Mouse (Mus musculus) heart, postnatal 10 days (tissue): ENCODE results near the gene Zfp866. TPM values are rescaled to one million over a fixed set of nuclear protein-coding genes. Genes with fewer than 3 reads are reported as not detected.

Source experiments
- DNase-seq, 2 experiments: peaks; one replicate each; pipeline ENCODE4 v3.0.0; 2021
- intact Hi-C: fragments of 180-260 bp; cut with DNase I; formaldehyde crosslinking; loops from one replicate; pipeline ENCODE4 v1.15.1; 2025
- total RNA-seq, 2 experiments: library from RNA; stranded (reverse); gene quantifications; 2 replicates each; pipeline ENCODE4 v1.2.3; 2021

Zfp866 gene
- 10 to 100 TPM; 16.5 to 21.2 TPM for total RNA-seq

DNA sequence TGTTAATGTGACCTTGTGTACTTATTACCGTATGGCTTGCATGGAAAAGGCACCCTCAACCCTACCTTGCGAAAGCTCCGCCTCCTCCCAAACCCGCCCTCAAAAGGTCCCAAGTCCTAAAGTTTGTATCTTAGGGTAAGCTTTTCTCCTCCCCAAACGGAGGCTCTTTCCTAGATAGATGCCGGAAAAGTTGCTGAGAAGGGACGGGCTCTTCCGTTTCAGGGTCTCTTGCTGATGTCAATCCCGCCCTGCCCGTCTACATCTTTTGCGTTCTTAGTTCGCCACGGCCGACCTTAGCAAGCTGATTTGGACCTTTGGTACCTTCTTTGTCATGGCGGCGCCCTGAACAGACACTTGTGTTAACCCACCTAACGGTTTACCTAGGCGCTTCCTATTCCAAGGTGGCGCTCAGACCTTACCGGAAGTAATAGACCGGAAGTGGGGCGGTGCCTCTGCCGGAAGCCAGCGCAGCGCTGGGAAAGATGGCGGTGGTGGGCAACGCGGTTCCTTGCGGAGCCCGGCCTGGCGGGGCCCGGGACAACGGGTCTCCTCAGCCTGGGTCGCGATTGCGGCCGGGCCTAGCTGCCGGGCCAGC is at the start of gene Zfp866, which contains the start of gene Atp13a1:
Gene Zfp866 (minus strand): TSS at position 406 of the 595 bp plus-strand sequence.
Gene Atp13a1 (plus strand): TSS at position 391 of the 595 bp plus-strand sequence.
- intact Hi-C loops, result loop anchor here (1.0 to 5.0 kb wide), 2 partner anchors 75 to 164 kb away; partner anchors contain the start of gene Zfp868
- peak; percentile 93 to 94 for DNase-seq

DNA sequence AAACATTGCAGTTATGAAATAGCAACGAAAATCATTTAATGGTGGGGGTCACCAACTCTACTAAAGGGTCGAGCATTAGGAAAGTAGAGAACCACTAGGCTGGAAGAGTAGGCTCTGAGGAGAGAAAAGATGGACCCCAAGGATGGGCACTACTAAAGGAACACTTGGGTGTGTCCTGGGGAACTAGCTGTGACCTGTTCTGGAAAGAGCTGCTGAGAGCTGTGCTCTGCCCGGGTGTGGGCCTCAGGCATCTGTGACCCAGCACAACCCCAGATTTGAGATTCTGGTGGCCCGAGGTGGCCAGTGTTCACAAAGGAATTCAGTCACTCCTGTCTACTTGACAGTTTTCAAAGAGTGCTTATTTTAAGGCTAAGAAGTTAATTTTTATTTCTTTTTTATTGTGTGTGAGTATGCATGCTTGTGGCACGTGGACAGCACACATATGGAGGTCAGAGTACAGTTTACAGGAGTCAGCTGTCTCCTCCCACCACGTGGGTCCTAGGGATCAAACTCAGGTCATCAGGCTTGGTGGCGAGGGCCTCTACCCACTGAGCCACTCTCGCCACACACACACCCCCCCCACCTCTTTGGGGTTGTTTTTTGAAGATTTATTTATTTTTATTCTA is 46.2 kb upstream of the Zfp866 start:
- intact Hi-C loops, result loop anchor here (2.0 kb wide), 1 partner anchor 26 kb away; no protein-coding TSS in a partner anchor
- DNase-seq, result no peak

- intact Hi-C loops, result no loop called here
- DNase-seq, result peak; percentile 86 to 87
These were observed 41.4 kb upstream of the Zfp866 start, which contains the start of gene Pbx4 for GRCm38 (mm10) chr8:69832298-69832853. TSS of gene Pbx4 (plus strand) at chr8:69832491.

DNA sequence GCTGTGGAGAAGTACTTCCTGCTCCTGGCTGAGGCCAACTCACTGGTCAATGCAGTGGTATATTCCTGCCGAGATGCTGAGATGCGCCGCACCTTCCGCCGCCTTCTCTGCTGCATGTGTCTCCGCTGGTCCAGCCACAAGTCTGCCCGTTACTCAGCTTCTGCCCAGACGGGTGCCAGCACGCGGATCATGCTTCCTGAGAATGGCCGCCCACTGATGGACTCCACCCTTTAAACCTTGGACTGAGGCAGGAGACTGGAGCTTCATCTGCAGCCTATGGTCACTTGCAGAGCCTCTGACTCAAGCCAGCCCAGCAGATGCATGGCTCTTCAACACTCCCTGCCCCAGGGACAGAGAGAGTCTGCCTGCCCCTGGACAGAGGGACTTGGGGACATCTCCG is 35.4 kb upstream of the Zfp866 start:
- intact Hi-C loops, result no loop called here
- DNase-seq, result no peak

DNA sequence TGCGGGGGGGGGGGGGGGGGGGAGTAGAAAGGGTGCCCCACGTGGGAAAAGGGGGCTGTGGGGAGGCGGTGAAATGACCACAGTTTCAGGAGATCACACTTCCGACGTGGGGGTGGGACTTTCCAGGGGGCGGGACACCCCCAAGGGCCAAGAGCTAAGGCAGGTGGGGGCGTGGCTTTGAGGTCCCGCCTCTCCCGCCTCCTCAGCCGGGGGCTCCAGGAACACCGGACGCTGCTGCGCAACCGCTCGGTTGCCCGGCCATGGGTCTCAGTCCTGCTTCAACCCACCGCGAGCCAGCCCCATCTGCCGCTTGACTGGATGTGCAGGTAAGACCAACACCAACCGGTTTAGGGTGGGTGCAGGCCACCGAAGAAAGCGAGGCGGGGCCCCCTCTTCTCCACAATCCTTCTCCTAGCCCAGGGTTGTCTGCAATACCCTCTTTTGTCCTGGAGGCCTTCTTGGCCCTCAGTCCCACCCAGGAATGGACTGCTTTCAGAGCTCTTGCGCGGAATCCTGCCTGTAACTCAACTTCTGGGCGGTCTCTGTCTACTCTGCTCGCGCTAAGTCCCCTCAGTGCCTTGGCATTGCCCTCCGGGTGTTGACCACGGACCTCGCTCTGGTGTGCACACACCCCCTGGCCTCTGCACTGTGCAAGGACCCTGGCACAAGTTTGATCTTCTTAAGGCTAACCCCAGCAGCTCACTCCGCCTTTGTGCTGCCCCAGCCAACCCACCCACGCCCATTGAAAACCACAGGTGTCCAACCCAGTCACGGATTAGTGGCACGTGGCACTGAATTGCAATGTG is 31.6 kb upstream of the Zfp866 start, which contains the start of gene Lpar2:
Gene Lpar2 (plus strand): TSS at position 44 of the 806 bp plus-strand sequence.
- peak; percentile 30 to 31 for DNase-seq
- intact Hi-C loops, result no loop called here

- intact Hi-C loops, result no loop called here
- DNase-seq, result peak; percentile 18 to 27
These were observed 31.0 kb upstream of the Zfp866 start for GRCm38 (mm10) chr8:69821971-69822385.

GRCm38 (mm10) chr8:69820466-69820865 is 29.5 kb upstream of the Zfp866 start:
- intact Hi-C loops, result no loop called here
- no peak for DNase-seq

DNA sequence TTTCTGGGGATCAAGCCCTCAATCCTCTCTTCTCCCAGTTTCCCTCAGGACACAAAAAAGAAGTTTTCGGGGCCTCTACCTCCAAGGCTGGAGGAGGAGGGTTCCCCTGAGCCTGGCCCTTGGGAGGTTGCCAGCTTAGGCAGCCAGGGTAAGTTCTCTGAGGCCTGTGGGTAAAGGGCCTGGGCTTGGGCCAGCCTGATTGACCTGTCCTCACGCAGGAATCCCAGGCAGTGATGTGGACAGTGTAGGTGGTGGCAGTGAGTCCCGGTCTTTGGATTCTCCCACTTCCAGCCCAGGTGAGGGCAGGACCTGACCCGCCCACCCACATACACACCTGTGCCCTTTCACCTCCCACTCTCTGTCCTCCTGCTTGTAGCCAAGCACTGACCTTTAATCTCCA is 24.4 kb upstream of the Zfp866 start:
- no peak for DNase-seq
- intact Hi-C loops, result no loop called here

- DNase-seq, result no peak
- intact Hi-C loops, result no loop called here
These were observed 23.9 kb upstream of the Zfp866 start for GRCm38 (mm10) chr8:69814881-69815280.

GRCm38 (mm10) chr8:69809820-69810219 is 18.8 kb upstream of the Zfp866 start:
- no peak for DNase-seq
- intact Hi-C loops, result no loop called here

DNA sequence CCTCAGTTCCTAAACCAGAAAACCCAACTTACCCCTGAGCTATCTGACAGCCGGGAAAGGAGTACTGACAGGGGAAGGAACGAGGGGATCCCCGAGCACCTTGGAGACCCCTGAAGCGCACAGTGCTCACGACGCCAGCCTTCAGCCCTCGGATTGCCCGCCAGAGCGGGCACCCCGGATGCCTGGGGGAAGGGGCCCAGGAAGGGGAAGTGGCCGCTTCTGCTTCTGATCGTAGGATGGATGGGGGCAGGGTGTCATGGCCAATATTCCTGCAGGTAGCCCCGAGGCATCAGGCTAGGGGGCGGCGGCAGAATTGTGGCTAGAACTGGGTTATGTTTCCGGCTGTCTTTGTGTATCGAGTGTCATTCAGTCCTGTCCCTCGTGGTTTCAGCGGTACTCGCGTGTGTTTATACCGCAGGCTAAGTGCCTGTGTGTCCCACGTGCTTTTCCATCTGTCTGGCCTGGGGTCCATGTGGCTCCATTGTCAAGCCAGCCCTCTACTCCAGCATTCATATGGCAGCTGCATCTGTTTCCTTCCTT is 18.0 kb upstream of the Zfp866 start:
- intact Hi-C loops, result no loop called here
- DNase-seq, result peak; percentile 22 to 33

DNA sequence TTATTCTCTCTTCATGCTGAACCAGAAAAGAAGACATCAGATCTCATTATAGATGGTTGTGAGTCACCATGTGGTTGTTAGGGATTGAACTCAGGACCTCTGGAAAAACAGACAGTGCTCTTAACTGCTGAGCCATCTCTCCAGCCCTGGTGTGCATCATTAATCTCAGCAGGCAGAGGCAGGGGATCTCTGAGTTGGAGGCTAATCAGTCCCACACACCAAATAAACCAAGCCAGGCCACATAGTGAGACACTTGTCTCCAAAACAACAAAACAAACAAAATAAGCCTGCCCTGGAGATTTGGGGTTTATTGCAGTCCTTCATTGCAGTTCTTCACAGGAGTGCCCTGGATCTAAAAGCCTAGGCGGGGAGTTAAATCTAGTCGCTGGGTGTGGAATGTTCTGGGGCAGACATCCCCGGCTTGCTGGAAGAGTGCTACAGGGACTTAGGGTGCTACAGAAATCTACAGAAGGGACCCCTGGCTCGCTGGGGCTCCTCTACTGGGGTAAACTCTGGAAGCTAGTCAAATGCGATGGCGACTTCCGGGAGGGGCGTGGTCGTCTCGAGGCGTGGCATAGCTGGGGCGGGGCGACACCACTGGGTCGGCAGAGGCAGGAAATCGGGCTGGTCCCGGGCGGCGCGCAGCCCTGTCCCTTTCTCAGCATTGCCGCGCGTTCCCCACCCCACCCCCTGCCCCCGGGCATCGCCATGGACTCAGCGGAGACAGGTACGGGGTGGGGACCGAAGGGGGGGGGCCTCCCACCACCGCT is 17.3 kb upstream of the Zfp866 start, which contains the start of gene Gmip:
Gene Gmip (plus strand): TSS at position 586 of the 770 bp plus-strand sequence.
- peak; percentile 75 to 81 for DNase-seq
- intact Hi-C loops, result no loop called here

GRCm38 (mm10) chr8:69807236-69807635 is 16.3 kb upstream of the Zfp866 start:
- intact Hi-C loops, result no loop called here

DNA sequence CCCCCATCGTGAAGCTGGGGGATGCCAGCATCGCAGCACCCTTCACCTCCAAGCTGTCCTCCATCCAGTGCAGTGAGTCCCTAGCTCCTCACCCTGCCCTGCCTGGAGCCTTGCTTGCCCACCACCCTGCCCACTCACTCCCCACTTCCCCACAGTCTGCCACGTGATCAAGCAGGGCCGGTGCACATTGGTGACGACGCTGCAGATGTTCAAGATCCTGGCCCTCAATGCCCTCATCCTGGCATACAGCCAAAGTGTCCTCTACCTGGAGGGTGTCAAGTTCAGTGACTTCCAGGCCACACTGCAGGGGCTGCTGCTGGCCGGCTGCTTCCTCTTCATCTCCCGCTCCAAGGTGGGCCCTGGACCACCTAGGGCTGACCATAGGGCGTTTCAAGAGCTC is 14.5 kb upstream of the Zfp866 start:
- DNase-seq, result no peak
- intact Hi-C loops, result no loop called here

More at GRCm38 (mm10) chr8:69807236-69807635, 16.3 kb upstream of the Zfp866 start:
- DNase-seq, result no peak

- DNase-seq, result no peak
- intact Hi-C loops, result no loop called here
These were observed 14.1 kb upstream of the Zfp866 start for GRCm38 (mm10) chr8:69805086-69805485.

DNA sequence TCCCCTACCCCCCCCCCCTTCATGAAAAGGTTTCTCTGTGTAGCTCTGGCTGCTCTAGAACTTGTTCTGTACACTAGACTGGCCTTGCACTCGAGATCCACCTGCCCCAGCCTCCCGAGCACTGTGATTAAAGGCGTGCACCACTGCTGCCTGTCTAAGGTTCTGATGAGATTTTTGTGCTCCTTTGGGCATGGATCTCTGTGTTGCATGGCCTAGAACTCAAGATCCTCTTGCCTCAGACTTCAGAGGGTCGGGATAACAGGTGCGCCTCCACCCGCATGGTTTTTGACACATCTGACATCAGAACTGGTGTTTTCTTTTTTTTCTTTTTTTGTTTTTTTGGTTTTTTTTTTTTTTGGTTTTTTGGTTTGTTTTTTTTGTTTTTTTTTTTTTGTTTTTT is 13.6 kb upstream of the Zfp866 start:
- intact Hi-C loops, result no loop called here
- DNase-seq, result no peak

DNA sequence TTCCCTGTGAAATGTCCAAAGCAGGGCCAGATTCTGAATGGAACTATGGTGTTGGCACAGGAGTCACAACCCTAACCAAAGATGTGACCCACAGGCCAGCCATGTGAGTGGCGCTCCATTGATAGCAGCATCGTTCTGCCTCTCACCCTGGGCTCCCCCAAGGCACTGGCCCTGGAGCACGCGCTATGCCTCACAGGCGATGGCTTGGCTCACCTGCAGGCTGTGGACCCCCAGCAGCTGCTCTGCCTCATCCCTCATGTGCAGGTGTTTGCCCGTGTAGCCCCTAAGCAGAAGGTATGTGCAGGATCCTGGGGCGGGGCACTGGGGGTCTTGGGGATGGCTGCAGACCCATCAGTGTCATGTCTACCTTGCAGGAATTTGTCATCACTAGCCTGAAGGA is 12.4 kb upstream of the Zfp866 start:
- intact Hi-C loops, result no loop called here
- no peak for DNase-seq

DNA sequence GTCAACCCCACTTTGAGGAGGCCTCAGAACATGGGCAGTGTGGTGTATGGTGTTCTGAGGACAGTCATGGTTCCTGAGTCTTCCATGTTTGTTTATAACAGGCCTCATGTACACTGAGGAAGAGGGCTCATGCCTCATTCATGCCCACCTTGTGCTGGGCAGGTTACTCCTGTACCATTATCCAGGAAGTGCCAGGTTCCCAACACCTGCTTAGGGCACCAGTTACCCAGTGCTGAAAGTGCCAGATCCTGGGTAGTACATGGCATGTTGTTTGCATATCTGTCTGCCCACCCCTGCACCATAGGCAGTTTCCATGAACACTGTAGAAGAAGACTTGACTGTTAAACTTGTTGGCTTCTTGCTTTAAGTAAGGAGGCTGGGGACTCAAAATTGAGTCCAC is 11.2 kb upstream of the Zfp866 start:
- no peak for DNase-seq
- intact Hi-C loops, result no loop called here

DNA sequence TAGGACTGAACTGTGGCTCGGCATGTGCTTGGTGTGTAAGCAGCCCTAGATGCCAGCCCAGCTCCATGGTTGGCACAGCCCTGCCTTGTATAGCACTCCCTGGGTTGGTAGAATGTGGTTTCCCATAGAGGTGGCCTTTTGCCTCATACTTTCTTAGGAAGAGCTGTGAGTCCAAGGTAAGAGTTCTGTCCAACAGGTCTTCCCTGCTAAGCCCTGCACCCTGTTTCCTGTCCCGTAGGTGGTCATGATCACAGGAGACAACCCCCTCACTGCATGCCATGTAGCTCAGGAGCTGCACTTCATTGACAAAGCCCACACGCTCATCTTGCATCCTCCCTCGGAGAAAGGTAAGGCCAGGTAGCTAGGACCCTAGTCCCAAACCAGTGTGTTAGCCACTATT is 10.8 kb upstream of the Zfp866 start:
- no peak for DNase-seq
- intact Hi-C loops, result no loop called here

DNA sequence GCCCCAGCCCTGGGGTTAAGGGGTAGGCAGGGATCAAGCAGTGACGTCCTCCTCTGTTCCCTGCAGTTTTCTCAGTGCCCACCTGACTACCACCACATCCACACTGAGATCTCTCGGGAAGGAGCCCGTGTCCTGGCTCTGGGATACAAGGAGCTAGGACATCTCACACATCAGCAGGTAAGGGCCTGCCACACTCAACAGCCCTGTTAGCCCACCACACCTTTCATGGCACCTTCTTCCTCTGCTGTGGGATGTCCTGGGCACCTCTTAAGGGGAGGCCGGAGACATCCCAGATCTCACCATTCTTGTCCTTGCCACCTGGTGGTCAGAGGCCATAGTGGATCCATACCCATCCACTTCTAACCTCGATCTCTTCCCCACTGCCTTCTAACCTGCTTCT is 9.0 kb upstream of the Zfp866 start:
- DNase-seq, result no peak
- intact Hi-C loops, result no loop called here
